In genomic region chr6:101502149-101502548, GRCm38 (mm10) we compare ENCODE assay signal across 21 mouse cellular contexts.
DNase-seq lines count a peak whose midpoint lies in the region; ATAC-seq and TF ChIP-seq lines count a peak whose summit lies in the region.
"Had no signal": no experiment of that assay in that cellular context is flagged by ENCODE, and none has a peak within 500 bp of the region (broad histone marks: within the 10 kb centered on the region; RNA-seq: fewer than 3 reads in every experiment).

No protein-coding gene starts in this region.

- H3K27me3 ChIP-seq in heart, postnatal 0 days (ENCODE audit: control insufficient read depth, insufficient read depth, low read length) = no peaks in the 10 kb centered on the region
- no peaks in the 10 kb centered on the region for H3K27me3 ChIP-seq in embryonic facial prominence, embryonic 15.5 days
- H3K27me3 ChIP-seq: forebrain, embryonic 12.5 days; hindbrain, embryonic 15.5 days; limb, embryonic 13.5 days; megakaryocyte, embryonic 14.5 days; midbrain, embryonic 15.5 days had no signal

- no peaks in the 10 kb centered on the region for H3K9me3 ChIP-seq in heart, postnatal 0 days (replicated peaks; ENCODE audit: control insufficient read depth, low read length)
- no peaks in the 10 kb centered on the region for H3K9me3 ChIP-seq in embryonic facial prominence, embryonic 15.5 days (replicated peaks)
- H3K9me3 ChIP-seq: forebrain, embryonic 12.5 days; hindbrain, embryonic 15.5 days; limb, embryonic 13.5 days; megakaryocyte, embryonic 14.5 days; midbrain, embryonic 15.5 days had no signal

- H3K4me1 ChIP-seq in heart, postnatal 0 days (ENCODE audit: control insufficient read depth, insufficient read depth) = no peaks in the 10 kb centered on the region
- H3K4me1 ChIP-seq in embryonic facial prominence, embryonic 15.5 days = peaks cover 13% of the 10 kb centered on the region; the same call in 1 of the 2 replicates
- H3K4me1 ChIP-seq: megakaryocyte, embryonic 14.5 days; midbrain, embryonic 15.5 days had no signal

- H3K27ac ChIP-seq in heart, postnatal 0 days (ENCODE audit: low read depth) = peak overlapping the region; percentile 38; the same call in 1 of the 2 replicates
- 0 out of 2 replicates have a peak overlapping the region, but pooled peaks have one; percentile 34 for H3K27ac ChIP-seq in embryonic facial prominence, embryonic 15.5 days (replicated peaks)
- H3K27ac ChIP-seq: forebrain, embryonic 12.5 days; hindbrain, embryonic 15.5 days; liver, embryonic 14.5 days; midbrain, embryonic 15.5 days had no signal

- no peak for DNase-seq in heart, postnatal 0 days (ENCODE audit: low spot score)
- no peak for DNase-seq in heart, postnatal 36 days
- peak; percentile 78 for DNase-seq in right cerebral cortex, adult 18-20 months
- DNase-seq in right cerebral cortex, postnatal 14 days = no peak
- DNase-seq in telencephalon, adult 2 months (ENCODE audit: low read depth, low spot score) = peak; percentile 75
- DNase-seq in Muller cell, postnatal 12 days (ENCODE audit: inconsistent ontology term) = no peak
- DNase-seq in cerebellum, postnatal 25 days = no peak
- DNase-seq: adrenal gland, postnatal 36 days; cerebellum, postnatal 14 days; gastrocnemius, postnatal 14 days; heart, postnatal 10 days; thymus, postnatal 4 days had no signal

- H3K36me3 ChIP-seq in heart, postnatal 0 days (replicated peaks; ENCODE audit: control insufficient read depth, insufficient read depth, low read length) = no peaks in the 10 kb centered on the region
- no peaks in the 10 kb centered on the region for H3K36me3 ChIP-seq in embryonic facial prominence, embryonic 15.5 days
- H3K36me3 ChIP-seq: forebrain, embryonic 12.5 days; hindbrain, embryonic 15.5 days; limb, embryonic 13.5 days; midbrain, embryonic 15.5 days had no signal

- ATAC-seq in heart, postnatal 0 days (ENCODE audit: insufficient read depth, low read depth) = no peak
- peak; percentile 24; the same call in 1 of the 2 replicates for ATAC-seq in embryonic facial prominence, embryonic 15.5 days (ENCODE audit: insufficient number of reproducible peaks, low FRiP score, low TSS enrichment, low read depth)
- ATAC-seq: intestine, embryonic 16.5 days; lung, postnatal 0 days; midbrain, embryonic 15.5 days had no signal

- no peak; the same call in 1 of the 2 replicates for TF ChIP-seq EP300 in heart, postnatal 0 days (IDR thresholded peaks at IDR 0.05; ENCODE audit: low read depth)

- intact Hi-C loops in heart, postnatal 36 days (cut with DNase I) = no loop called here

- no peak overlapping the region for H3K4me2 ChIP-seq in heart, postnatal 0 days (ENCODE audit: low read depth, low read length)
- no peak overlapping the region for H3K4me2 ChIP-seq in embryonic facial prominence, embryonic 15.5 days (replicated peaks)
- H3K4me2 ChIP-seq: forebrain, embryonic 12.5 days; hindbrain, embryonic 15.5 days; limb, embryonic 13.5 days; midbrain, embryonic 15.5 days had no signal

- H3K4me3 ChIP-seq in heart, postnatal 0 days (ENCODE audit: low read depth, low read length) = no peak overlapping the region
- H3K4me3 ChIP-seq in embryonic facial prominence, embryonic 15.5 days (replicated peaks) = no peak overlapping the region
- H3K4me3 ChIP-seq: forebrain, embryonic 12.5 days; hindbrain, embryonic 15.5 days; limb, embryonic 13.5 days; megakaryocyte, embryonic 14.5 days; midbrain, embryonic 15.5 days had no signal

- TF ChIP-seq CTCF in heart, postnatal 0 days (IDR thresholded peaks at IDR 0.05; ENCODE audit: low read depth) = no peak

- no peak overlapping the region for H3K9ac ChIP-seq in heart, postnatal 0 days (replicated peaks; ENCODE audit: low read depth, low read length)
- H3K9ac ChIP-seq in embryonic facial prominence, embryonic 15.5 days = no peak overlapping the region
- H3K9ac ChIP-seq: forebrain, embryonic 12.5 days; hindbrain, embryonic 15.5 days; limb, embryonic 13.5 days; liver, embryonic 14.5 days; midbrain, embryonic 15.5 days had no signal

- WGBS in heart, postnatal 0 days = 20% methylated on average over 5 of the region's 5 CpGs
- WGBS in embryonic facial prominence, embryonic 15.5 days = 14% methylated on average over 5 of the region's 5 CpGs

Comparison
In these comparisons a context has a peak if more than half of its experiments do, and no peak if none do; other contexts are left out.
1. DNase-seq: peak in right cerebral cortex, adult 18-20 months (single experiment) and telencephalon, adult 2 months (single experiment); none in heart, postnatal 0 days (single experiment), heart, postnatal 36 days (0 of 2), right cerebral cortex, postnatal 14 days (single experiment), Muller cell, postnatal 12 days (single experiment) and cerebellum, postnatal 25 days (0 of 2).